In genomic region chr6:137989853-137990252, GRCm38 (mm10) we compare ENCODE assay signal across 12 mouse cellular contexts.
DNase-seq lines count a peak whose midpoint lies in the region; ATAC-seq and TF ChIP-seq lines count a peak whose summit lies in the region.
"Had no signal": no experiment of that assay in that cellular context is flagged by ENCODE, and none has a peak within 500 bp of the region (broad histone marks: within the 10 kb centered on the region; RNA-seq: fewer than 3 reads in every experiment).

No protein-coding gene starts in this region.

- no peak overlapping the region for H3K4me2 ChIP-seq in intestine, postnatal 0 days (replicated peaks; ENCODE audit: low read depth)
- no peak overlapping the region for H3K4me2 ChIP-seq in intestine, embryonic 15.5 days (replicated peaks)
- H3K4me2 ChIP-seq in stomach, postnatal 0 days (replicated peaks; ENCODE audit: low read depth), result no peak overlapping the region
- H3K4me2 ChIP-seq: hindbrain, embryonic 13.5 days; lung, embryonic 15.5 days had no signal

- TF ChIP-seq CTCF in intestine, postnatal 0 days (IDR thresholded peaks at IDR 0.05; ENCODE audit: low read depth), result peak; percentile 72
- TF ChIP-seq CTCF in stomach, postnatal 0 days (IDR thresholded peaks at IDR 0.05; ENCODE audit: low read depth), result peak; percentile 71

- no peak overlapping the region for H3K9ac ChIP-seq in intestine, postnatal 0 days (ENCODE audit: low read depth, low read length)
- H3K9ac ChIP-seq in intestine, embryonic 15.5 days, result no peak overlapping the region
- H3K9ac ChIP-seq in stomach, postnatal 0 days (ENCODE audit: low read length), result no peak overlapping the region
- H3K9ac ChIP-seq: hindbrain, embryonic 13.5 days; lung, embryonic 15.5 days had no signal

- H3K4me1 ChIP-seq in intestine, postnatal 0 days (replicated peaks; ENCODE audit: control insufficient read depth, insufficient read depth, low read length), result no peaks in the 10 kb centered on the region
- no peaks in the 10 kb centered on the region for H3K4me1 ChIP-seq in intestine, embryonic 15.5 days (replicated peaks)
- no peaks in the 10 kb centered on the region for H3K4me1 ChIP-seq in stomach, postnatal 0 days (replicated peaks; ENCODE audit: control insufficient read depth, insufficient read depth)
- H3K4me1 ChIP-seq: hindbrain, embryonic 13.5 days; lung, embryonic 15.5 days had no signal

- no peaks in the 10 kb centered on the region for H3K9me3 ChIP-seq in intestine, postnatal 0 days (ENCODE audit: control insufficient read depth)
- no peaks in the 10 kb centered on the region for H3K9me3 ChIP-seq in intestine, embryonic 15.5 days
- no peaks in the 10 kb centered on the region for H3K9me3 ChIP-seq in stomach, postnatal 0 days (ENCODE audit: control insufficient read depth, low read length)
- H3K9me3 ChIP-seq: hindbrain, embryonic 13.5 days; lung, embryonic 15.5 days had no signal

- H3K4me3 ChIP-seq in intestine, postnatal 0 days (ENCODE audit: low read depth, low read length), result no peak overlapping the region
- no peak overlapping the region for H3K4me3 ChIP-seq in intestine, embryonic 15.5 days (replicated peaks)
- no peak overlapping the region for H3K4me3 ChIP-seq in stomach, postnatal 0 days (ENCODE audit: low read depth, low read length)
- H3K4me3 ChIP-seq: hindbrain, embryonic 13.5 days; lung, embryonic 15.5 days had no signal

- no peaks in the 10 kb centered on the region for H3K27me3 ChIP-seq in intestine, postnatal 0 days (replicated peaks; ENCODE audit: control insufficient read depth, insufficient read depth, low read length)
- no peaks in the 10 kb centered on the region for H3K27me3 ChIP-seq in intestine, embryonic 15.5 days (replicated peaks)
- H3K27me3 ChIP-seq in stomach, postnatal 0 days (ENCODE audit: control insufficient read depth, insufficient read depth, low read length), result no peaks in the 10 kb centered on the region
- H3K27me3 ChIP-seq: hindbrain, embryonic 13.5 days; lung, embryonic 15.5 days had no signal

- H3K36me3 ChIP-seq in intestine, postnatal 0 days (ENCODE audit: control insufficient read depth, insufficient read depth), result no peaks in the 10 kb centered on the region
- no peaks in the 10 kb centered on the region for H3K36me3 ChIP-seq in intestine, embryonic 15.5 days
- no peaks in the 10 kb centered on the region for H3K36me3 ChIP-seq in stomach, postnatal 0 days (ENCODE audit: control insufficient read depth, insufficient read depth, low read length)
- H3K36me3 ChIP-seq: hindbrain, embryonic 13.5 days; lung, embryonic 15.5 days had no signal

- no peak for TF ChIP-seq EP300 in stomach, postnatal 0 days (optimal IDR thresholded peaks at IDR 0.05)

- ATAC-seq in intestine, postnatal 0 days, result no peak
- ATAC-seq in intestine, embryonic 15.5 days, result no peak
- no peak for ATAC-seq in stomach, postnatal 0 days (ENCODE audit: low FRiP score, low TSS enrichment)
- no peak for ATAC-seq in cerebellum, adult (ENCODE audit: insufficient number of reproducible peaks, low FRiP score, low TSS enrichment)

- peak; percentile 47 for DNase-seq in adrenal gland, postnatal 10 days
- no peak for DNase-seq in adrenal gland, adult 8-10 months
- DNase-seq in lung, postnatal 36 days, result peak; percentile 27
- DNase-seq in lung, postnatal 25 days (ENCODE audit: low spot score), result no peak
- no peak for DNase-seq in stomach, postnatal 0 days (ENCODE audit: low spot score)
- DNase-seq: gastrocnemius, postnatal 14 days; right cerebral cortex, adult 18-20 months had no signal

- H3K27ac ChIP-seq in intestine, postnatal 0 days (ENCODE audit: low read depth, low read length), result no peak overlapping the region
- no peak overlapping the region for H3K27ac ChIP-seq in intestine, embryonic 15.5 days
- H3K27ac ChIP-seq in stomach, postnatal 0 days (replicated peaks), result no peak overlapping the region
- H3K27ac ChIP-seq: hindbrain, embryonic 13.5 days; lung, embryonic 15.5 days had no signal

Comparison
In these comparisons a context has a peak if more than half of its experiments do, and no peak if none do; other contexts are left out.
1. DNase-seq: peak in adrenal gland, postnatal 10 days (single experiment) and lung, postnatal 36 days (single experiment); none in adrenal gland, adult 8-10 months (single experiment), lung, postnatal 25 days (single experiment) and stomach, postnatal 0 days (single experiment).